Mouse (Mus musculus): Measurements from ENCODE around the gene Ascl4. TPM values are rescaled to one million over a fixed set of nuclear protein-coding genes. Genes with fewer than 3 reads are reported as not detected.

Ascl4 gene
- 1.5 and 2.1 TPM in 2 replicates for polyA plus RNA-seq (2015; fragmentation: Nextera tagmentation; extraction: Ambion mirVana)

DNA sequence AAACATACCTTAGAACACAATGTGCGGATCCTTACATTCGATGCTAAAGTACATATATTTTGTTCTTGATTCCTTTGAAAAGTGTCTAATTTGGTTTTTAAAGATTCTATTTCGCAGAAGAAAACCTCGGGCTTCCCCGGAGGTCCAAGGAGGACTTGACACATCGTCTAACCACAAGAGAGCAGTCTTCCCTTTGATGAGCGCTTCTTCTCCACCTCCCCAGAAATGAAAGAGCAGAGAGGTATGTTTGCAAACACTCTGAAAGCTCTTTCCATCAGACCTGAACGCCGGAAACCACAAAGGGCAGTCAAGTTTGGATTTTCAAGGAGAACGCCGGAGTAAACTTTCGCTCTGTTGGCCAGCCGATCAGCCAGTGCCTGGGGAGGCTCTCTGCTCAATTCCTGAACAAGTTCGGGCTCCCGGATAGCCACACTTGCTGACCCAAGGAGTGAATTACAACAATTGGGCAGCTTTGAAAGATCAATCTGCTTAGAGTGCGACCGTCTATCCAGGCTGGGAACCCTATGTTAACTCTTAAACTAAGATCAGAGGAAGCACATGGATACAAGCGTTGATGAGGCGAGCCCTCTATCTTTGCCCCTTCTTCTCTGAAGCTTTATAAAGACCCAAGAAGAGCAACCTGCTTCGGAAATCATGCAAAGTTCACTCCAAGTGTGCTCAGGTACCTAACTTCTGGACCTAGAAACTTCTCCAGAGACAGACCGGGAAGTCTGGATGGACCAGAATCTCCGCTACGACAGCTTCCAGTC lies at the start of gene Ascl4:
Gene Ascl4 (plus strand): TSS at position 6 of the 770 bp plus-strand sequence.
- no peak within 1 kb of the TSS; the same call in 1 of the 2 replicates for H3K27ac ChIP-seq
- H3K27me3 ChIP-seq: peaks cover 44% of the 10 kb centered on the region
- no peak for ATAC-seq (ENCODE audit: insufficient number of reproducible peaks, insufficient read depth, low FRiP score, low TSS enrichment, low read depth)
- peak within 1 kb of the TSS; percentile 99 for H3K4me2 ChIP-seq
- no peaks in the 10 kb centered on the region for H3K9me3 ChIP-seq
- H3K4me1 ChIP-seq: peaks cover 14% of the 10 kb centered on the region
- H3K9ac ChIP-seq: peak within 1 kb of the TSS; percentile 61
- WGBS: 2% methylated on average over 23 of the region's 23 CpGs
- H3K36me3 ChIP-seq: no peaks in the 10 kb centered on the region
- peak within 1 kb of the TSS; percentile 58 for H3K4me3 ChIP-seq

DNA sequence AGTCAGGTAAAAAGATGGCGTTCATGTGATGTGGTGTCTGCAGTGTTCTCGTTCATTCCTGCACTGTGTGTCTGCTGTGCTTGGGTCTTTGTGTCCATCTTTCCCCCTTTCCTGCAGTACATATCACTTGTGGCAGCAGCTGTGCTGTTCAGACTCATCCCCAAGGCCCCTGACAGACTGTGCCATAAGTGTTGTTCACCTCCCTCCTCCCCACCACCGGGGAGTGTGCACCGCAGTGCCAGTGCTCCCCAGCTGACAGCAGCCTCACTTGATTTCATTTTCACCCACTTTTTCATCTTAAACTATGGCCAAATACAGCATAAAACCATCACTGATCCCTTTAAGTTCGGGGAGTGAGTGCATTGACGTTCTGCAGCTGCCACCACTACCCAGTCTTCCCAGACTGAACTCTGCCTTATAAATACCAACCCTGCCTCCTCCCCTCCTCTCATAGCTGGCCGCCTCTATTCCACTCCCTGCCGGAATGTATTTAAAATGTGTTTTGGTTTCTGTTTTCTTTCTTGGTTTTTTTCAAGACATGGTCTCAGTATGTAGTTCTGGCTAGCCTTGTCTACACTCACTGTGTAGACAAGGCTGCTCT lies 47.5 kb upstream of the Ascl4 start:
- H3K4me1 ChIP-seq: no peaks in the 10 kb centered on the region
- H3K36me3 ChIP-seq: peaks cover 96% of the 10 kb centered on the region
- no peaks in the 10 kb centered on the region for H3K27me3 ChIP-seq
- no peaks in the 10 kb centered on the region for H3K9me3 ChIP-seq
- no peak overlapping the region for H3K4me3 ChIP-seq
- no peak for ATAC-seq (ENCODE audit: insufficient number of reproducible peaks, insufficient read depth, low FRiP score, low TSS enrichment, low read depth)
- no peak overlapping the region for H3K4me2 ChIP-seq
- H3K9ac ChIP-seq: no peak overlapping the region
- no peak overlapping the region for H3K27ac ChIP-seq
- 92% methylated on average over 8 of the region's 8 CpGs for WGBS

DNA sequence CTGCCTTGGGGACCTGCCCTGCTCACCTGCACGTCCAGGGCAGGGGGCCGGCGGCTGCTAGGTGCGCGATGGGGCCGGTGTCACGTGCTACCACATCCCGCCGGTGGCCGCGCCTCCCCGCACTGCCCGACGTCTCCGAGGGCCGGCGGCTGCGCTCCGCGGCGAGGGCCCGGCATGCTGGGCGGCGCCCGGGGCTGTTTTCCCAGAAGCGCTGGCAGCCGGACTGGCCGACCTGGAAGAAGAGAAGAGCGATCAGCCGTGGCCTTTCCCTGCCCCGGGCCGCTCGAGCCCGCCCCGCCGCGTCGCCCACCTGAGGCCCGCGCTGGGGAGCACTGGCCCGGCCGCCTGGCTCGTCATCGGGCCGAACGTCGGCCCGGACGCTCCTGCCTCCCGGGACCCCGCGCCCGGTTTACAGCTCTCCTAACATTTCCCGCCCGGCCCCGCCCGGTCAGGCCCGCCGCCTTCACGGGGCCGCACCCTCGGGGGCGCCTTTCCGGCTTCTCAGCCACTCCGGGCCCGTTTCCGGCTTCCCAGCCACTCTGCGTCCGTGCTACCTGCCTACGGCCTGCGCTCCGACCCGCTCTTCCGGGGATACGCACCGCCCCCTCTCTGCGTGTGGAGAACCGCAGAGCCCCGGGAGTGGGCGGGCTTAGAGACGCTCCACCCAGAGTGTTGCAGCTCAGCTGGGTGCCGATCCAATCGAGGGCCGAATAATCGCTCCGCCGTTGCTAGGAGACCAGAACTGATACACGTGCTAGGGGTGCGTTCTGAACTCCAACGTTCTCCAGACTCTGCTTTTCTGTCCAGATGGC lies 10.8 kb upstream of the Ascl4 start, which contains the start of gene Prdm4:
Gene Prdm4 (minus strand): TSS at position 645 of the 812 bp plus-strand sequence.
- Histone ChIP-seq H3K36me3 (peaks cover 25% of the 10 kb centered on the region), H3K4me1 (peaks cover 15% of the 10 kb centered on the region), H3K4me2 (peak within 1 kb of the TSS; percentile 71), H3K27me3 (no peaks in the 10 kb centered on the region), H3K4me3 (peak within 1 kb of the TSS; percentile 96), H3K27ac (peak within 1 kb of the TSS; percentile 81), H3K9ac (peak within 1 kb of the TSS; percentile 91), H3K9me3 (no peaks in the 10 kb centered on the region)
- ATAC-seq (ENCODE audit: insufficient number of reproducible peaks, insufficient read depth, low FRiP score, low TSS enrichment, low read depth): peak; percentile 99
- WGBS: under 1% methylated on average over 90 of the region's 90 CpGs

DNA sequence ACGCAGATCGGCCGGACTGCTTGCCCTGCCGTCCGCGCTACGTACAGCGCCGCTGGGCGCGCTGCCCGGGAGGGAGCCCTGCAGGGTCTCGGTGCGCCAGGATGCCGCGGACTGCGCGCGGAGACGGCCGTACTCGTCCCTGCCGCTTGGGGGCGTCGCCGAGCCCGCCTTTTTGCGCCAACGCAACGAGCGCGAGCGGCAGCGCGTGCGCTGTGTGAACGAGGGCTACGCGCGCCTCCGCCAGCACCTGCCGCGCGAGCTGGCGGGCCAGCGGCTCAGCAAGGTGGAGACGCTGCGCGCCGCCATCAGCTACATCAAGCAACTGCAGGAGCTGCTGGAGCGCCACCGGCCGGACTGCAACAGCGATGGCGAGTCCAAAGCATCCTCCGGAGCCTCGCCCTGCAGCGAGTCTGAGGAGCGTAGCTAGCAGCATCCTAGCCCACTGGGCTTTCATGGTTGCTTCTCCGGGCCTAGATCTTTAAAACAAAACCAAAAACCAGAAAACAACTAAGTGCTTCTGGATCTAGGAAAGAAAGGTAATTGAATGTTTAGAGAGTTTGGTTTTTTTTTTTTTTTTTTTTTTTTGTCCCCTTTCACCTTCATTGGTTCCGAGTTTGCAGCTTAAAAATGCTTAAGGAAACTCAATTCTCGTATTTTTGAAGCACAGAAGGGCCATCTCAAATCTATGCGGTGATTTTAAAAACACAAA lies 1.2 kb downstream of the Ascl4 start:
- no peaks in the 10 kb centered on the region for H3K9me3 ChIP-seq
- peak overlapping the region; percentile 99 for H3K4me2 ChIP-seq
- 0 out of 2 replicates have a peak, but pooled peaks have one; percentile 10 for ATAC-seq (ENCODE audit: insufficient number of reproducible peaks, insufficient read depth, low FRiP score, low TSS enrichment, low read depth)
- peak overlapping the region; percentile 61 for H3K9ac ChIP-seq
- WGBS: 1% methylated on average over 63 of the region's 63 CpGs
- H3K27me3 ChIP-seq: peaks cover 44% of the 10 kb centered on the region
- H3K4me3 ChIP-seq: peak overlapping the region; percentile 58
- no peak overlapping the region; the same call in 1 of the 2 replicates for H3K27ac ChIP-seq
- no peaks in the 10 kb centered on the region for H3K36me3 ChIP-seq
- H3K4me1 ChIP-seq: peaks cover 14% of the 10 kb centered on the region

DNA sequence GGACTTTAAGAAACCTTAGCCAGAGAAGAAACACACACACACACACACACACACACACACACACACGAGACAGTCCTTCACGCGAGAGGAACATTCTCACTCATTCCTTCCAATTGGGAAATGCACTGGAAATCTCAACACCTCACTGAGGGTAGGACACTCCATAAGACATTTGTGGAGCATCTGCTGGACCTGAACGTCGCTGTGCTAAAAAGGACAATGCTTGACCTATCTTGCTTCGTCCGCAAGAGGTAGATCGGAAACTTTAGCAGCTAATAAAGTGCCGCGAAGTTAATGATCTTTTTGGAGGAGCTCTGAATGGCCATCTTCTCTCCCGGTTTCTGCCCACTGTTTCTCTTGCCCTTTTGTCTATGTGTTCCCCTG lies 1.7 kb downstream of the Ascl4 start:
- peak overlapping the region; percentile 58; the same call in 1 of the 2 replicates for H3K4me3 ChIP-seq
- H3K27ac ChIP-seq: no peak overlapping the region
- H3K27me3 ChIP-seq: peaks cover 44% of the 10 kb centered on the region
- H3K9ac ChIP-seq: no peak overlapping the region
- H3K4me1 ChIP-seq: peaks cover 14% of the 10 kb centered on the region
- peak overlapping the region; percentile 99 for H3K4me2 ChIP-seq
- H3K36me3 ChIP-seq: no peaks in the 10 kb centered on the region
- WGBS: 55% methylated on average over 11 of the region's 11 CpGs
- ATAC-seq (ENCODE audit: insufficient number of reproducible peaks, insufficient read depth, low FRiP score, low TSS enrichment, low read depth): no peak
- no peaks in the 10 kb centered on the region for H3K9me3 ChIP-seq

DNA sequence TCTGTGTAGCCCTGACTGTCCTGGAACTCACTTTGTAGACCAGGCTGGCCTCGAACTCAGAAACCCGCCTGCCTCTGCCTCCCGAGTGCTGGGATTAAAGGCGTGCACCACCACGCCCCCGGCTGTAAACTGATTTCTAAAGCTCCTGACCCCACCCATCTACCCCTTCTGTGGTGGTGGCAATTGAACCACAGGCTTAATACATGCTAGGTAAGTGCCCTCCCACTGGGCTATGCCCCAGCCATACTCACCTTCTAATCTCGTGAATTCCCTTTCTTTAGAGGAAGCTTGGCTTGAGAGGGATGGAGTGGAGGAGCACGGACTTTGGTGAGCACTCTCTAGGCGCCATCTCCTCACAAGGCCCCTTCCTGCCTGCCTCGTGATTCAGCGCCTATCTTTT lies 2.5 kb downstream of the Ascl4 start:
- peaks cover 14% of the 10 kb centered on the region for H3K4me1 ChIP-seq
- no peak overlapping the region for H3K4me3 ChIP-seq
- H3K4me2 ChIP-seq: no peak overlapping the region
- no peaks in the 10 kb centered on the region for H3K9me3 ChIP-seq
- no peak overlapping the region for H3K9ac ChIP-seq
- ATAC-seq (ENCODE audit: insufficient number of reproducible peaks, insufficient read depth, low FRiP score, low TSS enrichment, low read depth): no peak
- H3K27me3 ChIP-seq: peaks cover 44% of the 10 kb centered on the region
- H3K27ac ChIP-seq: no peak overlapping the region
- H3K36me3 ChIP-seq: no peaks in the 10 kb centered on the region
- WGBS: 90% methylated on average over 11 of the region's 11 CpGs

DNA sequence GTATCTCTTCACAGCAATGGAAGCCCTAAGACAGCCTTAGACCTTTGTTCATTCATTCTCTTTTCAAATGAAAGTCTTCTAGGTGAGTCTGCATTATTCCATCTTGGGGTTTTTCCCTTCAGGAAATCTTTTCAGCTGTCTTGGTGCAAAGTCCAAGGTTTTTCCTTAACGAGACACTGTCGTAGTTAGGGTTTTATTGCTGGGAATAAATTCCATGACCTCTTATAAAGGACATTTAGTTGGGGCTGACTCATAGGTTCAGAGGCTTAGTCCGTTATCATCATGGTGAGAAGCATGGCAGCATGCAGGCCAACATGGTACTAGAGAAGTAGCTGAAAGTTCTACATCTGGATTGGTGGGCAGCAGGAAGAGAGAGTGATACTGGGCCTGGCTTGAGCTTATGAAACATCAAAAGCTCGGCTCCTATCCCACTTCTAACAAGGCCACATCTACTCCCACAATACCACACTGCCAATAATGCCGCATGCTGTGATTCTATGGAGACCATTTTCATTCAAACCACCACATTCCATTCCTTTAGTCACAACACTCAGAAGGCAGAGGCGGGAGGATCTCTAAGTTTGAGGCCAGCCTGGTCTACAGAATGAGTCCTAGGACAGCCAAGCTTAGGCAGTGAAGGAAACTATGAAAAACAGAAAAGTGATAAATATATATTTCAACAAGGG lies 8.9 kb downstream of the Ascl4 start:
- WGBS: 93% methylated on average over 6 of the region's 6 CpGs
- no peak overlapping the region for H3K4me2 ChIP-seq
- H3K36me3 ChIP-seq: peaks cover 59% of the 10 kb centered on the region
- no peaks in the 10 kb centered on the region for H3K4me1 ChIP-seq
- H3K27ac ChIP-seq: no peak overlapping the region
- H3K4me3 ChIP-seq: no peak overlapping the region
- no peak overlapping the region for H3K9ac ChIP-seq
- peaks cover 6% of the 10 kb centered on the region; the same call in 1 of the 2 replicates for H3K9me3 ChIP-seq
- H3K27me3 ChIP-seq: no peaks in the 10 kb centered on the region
- ATAC-seq (ENCODE audit: insufficient number of reproducible peaks, insufficient read depth, low FRiP score, low TSS enrichment, low read depth): no peak

DNA sequence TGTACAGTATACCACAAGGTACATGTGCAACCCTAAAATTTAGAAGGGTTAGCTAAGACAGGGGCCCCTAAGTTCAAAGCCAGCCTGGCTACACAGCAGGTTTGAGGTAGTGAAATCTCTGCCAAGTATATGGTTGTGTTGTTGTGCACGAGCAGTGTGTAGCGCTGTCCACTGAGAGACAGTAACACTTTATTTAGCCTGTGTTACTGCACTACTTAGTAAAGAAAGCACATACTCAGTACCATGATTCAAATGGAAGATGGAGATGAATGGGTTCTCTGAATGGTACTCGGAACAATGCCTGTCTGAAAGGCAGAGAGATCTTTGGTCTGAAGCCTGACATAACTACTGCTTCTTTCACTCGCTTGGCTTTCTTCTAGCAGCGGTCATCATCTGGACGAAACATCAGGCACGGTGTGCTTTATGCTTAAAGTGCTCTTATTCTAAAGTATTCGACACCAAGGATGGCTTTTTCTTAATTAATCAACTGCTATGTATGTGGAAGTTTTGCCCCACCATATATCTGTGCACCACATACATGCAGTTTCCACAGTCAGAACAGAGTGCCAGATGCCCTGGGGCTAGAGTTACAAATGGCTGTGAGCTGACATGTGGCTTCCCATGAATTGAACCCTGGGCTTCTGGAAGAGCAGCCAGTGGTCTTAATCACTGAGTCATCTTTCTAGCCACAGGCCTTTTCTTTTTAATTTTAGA lies 21.2 kb downstream of the Ascl4 start:
- no peak for ATAC-seq (ENCODE audit: insufficient number of reproducible peaks, insufficient read depth, low FRiP score, low TSS enrichment, low read depth)
- Histone ChIP-seq H3K4me2 (no peak overlapping the region), H3K27ac (no peak overlapping the region), H3K27me3 (no peaks in the 10 kb centered on the region), H3K9me3 (no peaks in the 10 kb centered on the region), H3K4me1 (no peaks in the 10 kb centered on the region), H3K4me3 (no peak overlapping the region), H3K9ac (no peak overlapping the region), H3K36me3 (peaks cover 93% of the 10 kb centered on the region)
- WGBS: 91% methylated on average over 8 of the region's 8 CpGs

DNA sequence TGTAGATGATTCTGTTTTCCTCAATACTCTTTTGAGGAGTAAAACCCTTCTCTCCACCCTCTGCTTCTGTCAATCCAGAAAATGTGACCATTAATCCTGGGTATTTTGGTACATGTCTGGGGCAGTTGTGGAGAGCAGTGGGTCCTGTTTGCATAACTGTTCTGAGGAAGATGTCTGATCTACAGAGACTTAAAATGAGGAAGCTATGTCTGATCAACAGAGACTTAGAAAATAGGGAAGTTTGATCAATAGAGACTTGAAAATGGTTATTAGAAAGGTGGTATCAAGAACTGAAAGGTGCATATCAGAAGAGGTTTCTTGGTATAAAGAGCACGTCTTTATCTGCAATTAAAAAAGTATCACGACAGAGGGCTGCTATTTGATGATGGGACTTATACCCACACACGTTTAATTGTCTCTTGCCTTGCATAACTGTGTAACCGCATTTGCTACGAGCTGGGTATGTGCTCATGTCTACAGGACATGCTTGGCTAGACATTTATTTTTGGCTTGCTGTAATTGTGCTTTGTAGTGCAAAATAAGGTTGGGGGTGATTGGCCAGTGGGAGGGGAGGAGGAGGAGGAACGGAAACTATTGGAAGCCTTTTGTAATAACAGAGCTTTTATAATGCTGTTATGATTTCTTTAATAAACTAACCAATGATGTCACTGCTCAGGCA lies 24.4 kb downstream of the Ascl4 start:
- Histone ChIP-seq H3K4me1 (peaks cover 7% of the 10 kb centered on the region; the same call in 1 of the 2 replicates), H3K9ac (no peak overlapping the region), H3K9me3 (no peaks in the 10 kb centered on the region), H3K36me3 (peaks cover 81% of the 10 kb centered on the region), H3K4me2 (no peak overlapping the region), H3K27me3 (no peaks in the 10 kb centered on the region), H3K4me3 (no peak overlapping the region), H3K27ac (no peak overlapping the region)
- no peak for ATAC-seq (ENCODE audit: insufficient number of reproducible peaks, insufficient read depth, low FRiP score, low TSS enrichment, low read depth)
- WGBS: 90% methylated on average over 6 of the region's 6 CpGs

DNA sequence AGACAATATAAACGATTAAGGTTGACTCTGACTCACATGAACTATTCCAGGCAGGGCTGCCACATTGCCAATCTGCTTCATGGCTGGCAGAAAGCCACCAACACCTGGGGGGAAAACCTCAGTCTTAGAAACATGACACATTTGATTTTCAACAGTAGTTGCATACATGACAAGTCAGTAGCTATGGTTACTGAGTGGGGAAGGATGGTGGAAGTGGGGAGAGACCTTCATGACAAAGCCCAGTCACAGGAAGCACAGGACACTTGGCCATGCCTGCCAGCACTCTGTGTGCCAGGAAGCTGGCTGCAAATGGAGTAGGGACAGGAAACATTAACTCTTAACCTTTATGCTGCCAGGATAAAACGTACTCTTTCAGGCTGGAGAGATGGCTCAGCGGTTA lies 25.9 kb downstream of the Ascl4 start:
- Histone ChIP-seq H3K36me3 (peaks cover 68% of the 10 kb centered on the region), H3K4me1 (peaks cover 7% of the 10 kb centered on the region; the same call in 1 of the 2 replicates), H3K4me2 (no peak overlapping the region), H3K9ac (no peak overlapping the region), H3K27me3 (no peaks in the 10 kb centered on the region), H3K27ac (no peak overlapping the region), H3K4me3 (no peak overlapping the region), H3K9me3 (no peaks in the 10 kb centered on the region)
- no peak for ATAC-seq (ENCODE audit: insufficient number of reproducible peaks, insufficient read depth, low FRiP score, low TSS enrichment, low read depth)
- 87% methylated on average over 3 of the region's 3 CpGs for WGBS

Data from embryonic facial prominence, embryonic 13.5 days (tissue).